Mouse (Mus musculus) brain, embryonic 14.5 days (tissue): ENCODE results near the gene Pacsin2.

Source experiments
- CTCF ChIP-seq: fragments of 200-500 bp; IDR thresholded peaks from 2 replicates; pipeline ENCODE4 v1.5.1; 2012; ENCODE audit warnings: inconsistent platforms, mild to moderate bottlenecking, moderate library complexity, borderline replicate concordance; ENCODE audit not compliant: insufficient read depth, insufficient read length; ENCODE audit errors: extremely low read depth
- POLR2A ChIP-seq: fragments of 200-500 bp; IDR thresholded peaks from 2 replicates; pipeline ENCODE4 v1.6.1; 2012; ENCODE audit warnings: mild to moderate bottlenecking, inconsistent platforms, borderline replicate concordance; ENCODE audit not compliant: poor library complexity, insufficient read depth, insufficient read length, severe bottlenecking; ENCODE audit errors: extremely low read depth

GRCm38 (mm10) chr15:83481236-83481780, 16.9 kb upstream of the Pacsin2 start:
- TF ChIP-seq CTCF (no peak), POLR2A (no peak)
